Mouse (Mus musculus): Measurements from ENCODE around the gene Clip4. TPM values are rescaled to one million over a fixed set of nuclear protein-coding genes. Genes with fewer than 3 reads are reported as not detected.

The Clip4 gene
- polyA plus RNA-seq, 1 experiment from 2014 or later: 6.4 TPM

DNA sequence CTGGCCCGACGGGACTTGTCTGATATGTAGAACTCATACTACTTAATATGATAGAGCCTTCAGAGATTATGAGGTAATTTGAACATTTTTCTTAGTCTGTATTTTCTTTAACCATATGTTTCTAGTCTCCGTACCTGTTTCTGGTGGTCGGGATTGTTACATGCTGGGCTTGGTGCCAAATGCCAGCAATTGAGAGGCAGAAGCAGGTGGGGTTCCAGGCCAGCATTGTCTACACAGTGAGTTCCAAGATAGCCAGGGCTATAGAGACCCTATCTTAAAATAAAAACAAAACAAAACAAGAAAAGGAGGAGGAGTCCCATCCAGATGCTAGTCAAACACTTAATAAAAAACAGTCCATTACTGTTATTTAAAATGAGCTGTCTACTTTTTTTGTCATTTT lies 23.3 kb downstream of the Clip4 start:
- Histone ChIP-seq H3K9me3 (no peaks in the 10 kb centered on the region), H3K9ac (no peak overlapping the region), H3K4me3 (no peak overlapping the region), H3K27ac (no peak overlapping the region), H3K4me2 (no peak overlapping the region), H3K36me3 (peaks cover 20% of the 10 kb centered on the region), H3K27me3 (no peaks in the 10 kb centered on the region), H3K4me1 (no peaks in the 10 kb centered on the region)
- ATAC-seq (ENCODE audit: insufficient number of reproducible peaks, insufficient read depth, low FRiP score, low TSS enrichment, low read depth): no peak
- 69% methylated on average over 4 of the region's 4 CpGs for WGBS

DNA sequence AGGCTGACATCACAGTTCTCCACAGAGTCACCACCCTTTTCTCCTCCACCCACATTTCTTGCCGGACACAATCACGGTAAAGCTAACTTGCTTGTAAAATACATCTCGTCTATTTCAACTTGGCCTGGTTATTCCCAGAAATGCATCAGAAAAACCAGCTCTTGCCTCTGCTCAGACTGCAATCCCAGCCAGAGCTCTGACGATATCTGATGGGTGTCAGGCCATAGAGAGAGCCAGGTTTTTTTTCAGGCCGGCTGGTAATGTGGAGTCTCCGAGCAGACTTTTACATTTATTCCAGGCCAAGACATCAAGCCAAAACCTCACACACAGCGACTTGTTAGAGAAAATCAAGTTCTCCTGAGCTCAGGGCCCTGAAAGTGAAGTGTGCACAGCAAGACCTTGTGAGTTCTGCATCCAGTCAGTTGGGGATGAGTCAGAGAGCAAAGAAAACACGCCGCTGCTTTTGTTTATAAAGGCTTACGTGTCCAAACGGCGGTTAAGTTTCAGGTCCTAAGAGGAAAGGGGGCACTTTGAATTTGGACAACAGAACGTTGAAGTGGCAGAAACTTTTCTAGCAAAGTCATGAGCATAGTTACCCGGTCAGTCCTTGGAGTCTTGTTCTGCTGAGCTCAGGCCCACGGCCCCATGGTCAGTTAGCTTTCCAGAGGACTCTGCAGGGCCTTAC lies 27.4 kb downstream of the Clip4 start:
- Histone ChIP-seq H3K27ac (no peak overlapping the region), H3K36me3 (peaks cover 20% of the 10 kb centered on the region), H3K4me2 (no peak overlapping the region), H3K9me3 (no peaks in the 10 kb centered on the region), H3K27me3 (no peaks in the 10 kb centered on the region), H3K9ac (no peak overlapping the region), H3K4me1 (no peaks in the 10 kb centered on the region), H3K4me3 (no peak overlapping the region)
- 88% methylated on average over 15 of the region's 15 CpGs for WGBS
- no peak for ATAC-seq (ENCODE audit: insufficient number of reproducible peaks, insufficient read depth, low FRiP score, low TSS enrichment, low read depth)

DNA sequence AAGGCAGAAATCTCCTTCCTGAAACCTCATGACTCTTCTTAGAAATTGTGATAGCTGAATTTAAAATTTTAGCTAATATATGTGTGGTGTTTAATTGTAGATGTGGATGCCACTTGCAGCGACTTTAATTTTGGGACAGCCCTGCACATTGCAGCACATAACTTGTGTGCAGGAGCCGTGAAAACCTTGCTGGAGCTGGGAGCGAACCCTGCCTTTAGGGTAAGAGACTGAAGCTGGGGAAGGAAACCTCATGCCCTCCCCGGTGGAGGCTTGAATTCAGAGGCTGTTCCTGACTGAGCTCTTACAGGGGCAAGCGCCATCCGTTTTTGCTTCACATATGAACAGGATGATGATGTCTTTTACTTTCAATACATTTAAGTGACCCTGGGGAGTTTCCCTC lies 35.2 kb downstream of the Clip4 start:
- Histone ChIP-seq H3K27me3 (no peaks in the 10 kb centered on the region), H3K4me1 (no peaks in the 10 kb centered on the region), H3K4me2 (no peak overlapping the region), H3K9me3 (no peaks in the 10 kb centered on the region), H3K4me3 (no peak overlapping the region), H3K36me3 (peaks cover 33% of the 10 kb centered on the region), H3K27ac (no peak overlapping the region), H3K9ac (no peak overlapping the region)
- ATAC-seq (ENCODE audit: insufficient number of reproducible peaks, insufficient read depth, low FRiP score, low TSS enrichment, low read depth): no peak
- WGBS: 76% methylated on average over 6 of the region's 6 CpGs

DNA sequence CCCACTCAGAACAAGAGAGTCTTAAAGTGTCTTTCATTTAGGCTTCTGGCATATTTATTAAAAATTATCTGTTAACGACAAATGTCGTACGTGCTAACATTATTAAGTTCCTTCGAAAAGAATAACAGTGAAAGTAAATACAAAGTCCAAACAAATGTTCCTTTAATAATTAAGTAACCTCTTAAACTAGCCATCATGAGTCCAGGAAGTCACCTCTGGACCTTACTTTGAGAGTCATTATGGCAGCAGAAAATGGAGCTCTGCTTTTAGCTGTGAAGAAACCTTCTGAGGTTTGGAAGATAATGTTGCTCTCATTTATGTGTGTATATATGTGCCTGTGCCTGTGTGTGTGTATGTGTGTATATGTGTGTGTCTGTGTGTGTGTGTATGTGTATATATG lies 35.6 kb downstream of the Clip4 start:
- Histone ChIP-seq H3K4me3 (no peak overlapping the region), H3K4me1 (no peaks in the 10 kb centered on the region), H3K27me3 (no peaks in the 10 kb centered on the region), H3K36me3 (peaks cover 33% of the 10 kb centered on the region), H3K4me2 (no peak overlapping the region), H3K9ac (no peak overlapping the region), H3K9me3 (no peaks in the 10 kb centered on the region), H3K27ac (no peak overlapping the region)
- no peak for ATAC-seq (ENCODE audit: insufficient number of reproducible peaks, insufficient read depth, low FRiP score, low TSS enrichment, low read depth)
- WGBS: 88% methylated on average over 4 of the region's 4 CpGs

DNA sequence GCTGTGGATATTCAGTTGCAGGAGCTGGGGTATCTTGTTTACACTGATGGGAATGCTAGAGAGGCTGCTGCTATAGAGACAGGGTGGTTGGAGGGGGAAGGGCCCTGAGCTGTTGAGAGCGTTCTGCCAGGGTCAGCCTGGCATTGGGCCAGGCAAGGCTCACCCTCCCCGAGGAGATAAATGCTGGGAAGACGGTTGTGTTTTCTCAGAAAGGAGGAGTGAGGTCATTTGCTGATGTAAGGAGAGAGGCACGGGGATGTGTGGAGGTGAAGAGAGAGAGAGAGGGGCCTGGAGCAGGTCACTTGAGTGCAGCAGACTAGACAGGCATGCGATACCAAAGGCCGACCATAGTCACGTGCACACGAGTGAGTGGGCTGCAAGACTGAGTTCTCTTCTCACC lies 42.8 kb downstream of the Clip4 start:
- H3K4me3 ChIP-seq: no peak overlapping the region
- no peak for ATAC-seq (ENCODE audit: insufficient number of reproducible peaks, insufficient read depth, low FRiP score, low TSS enrichment, low read depth)

DNA sequence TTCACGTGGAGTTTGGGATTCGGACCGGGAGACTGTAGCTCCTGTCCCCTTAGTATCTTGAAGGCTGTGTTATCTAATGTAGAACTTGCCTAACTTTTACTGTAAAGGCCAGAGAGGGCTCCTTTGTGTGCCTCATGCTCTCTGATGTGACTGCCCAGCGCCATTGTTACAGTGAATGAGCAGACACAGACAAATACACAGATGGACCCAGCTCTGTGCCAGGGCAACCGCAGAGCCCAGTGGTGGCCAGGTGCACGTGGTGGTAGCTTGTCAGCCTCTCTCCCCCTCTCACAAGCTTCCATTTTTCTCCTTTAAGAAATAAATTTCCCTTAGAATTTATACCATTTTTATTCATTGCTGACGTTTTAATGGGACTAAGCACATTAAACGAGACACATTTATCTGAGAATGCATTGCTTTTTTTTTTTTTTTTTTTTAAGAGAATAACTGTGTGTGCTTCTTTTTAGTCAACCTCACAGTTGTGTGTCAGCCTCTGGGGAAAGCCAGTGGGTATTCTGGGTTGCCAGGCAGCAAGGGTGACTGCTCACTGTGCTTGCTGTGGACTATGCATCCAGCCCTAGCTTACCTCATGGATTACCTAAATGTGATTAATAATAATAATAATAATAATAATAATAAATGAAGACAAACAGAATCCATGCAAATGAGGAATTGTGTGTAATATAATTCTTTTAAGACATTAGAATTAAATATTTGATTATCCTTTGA lies 48.0 kb downstream of the Clip4 start:
- Histone ChIP-seq H3K4me1 (no peaks in the 10 kb centered on the region), H3K4me2 (no peak overlapping the region), H3K9ac (no peak overlapping the region), H3K9me3 (no peaks in the 10 kb centered on the region; the same call in 1 of the 2 replicates), H3K4me3 (no peak overlapping the region), H3K36me3 (peaks cover 25% of the 10 kb centered on the region), H3K27ac (no peak overlapping the region), H3K27me3 (no peaks in the 10 kb centered on the region)
- 89% methylated on average over 8 of the region's 8 CpGs for WGBS
- ATAC-seq (ENCODE audit: insufficient number of reproducible peaks, insufficient read depth, low FRiP score, low TSS enrichment, low read depth): no peak

More for the DNA sequence above, 42.8 kb downstream of the Clip4 start:
- Histone ChIP-seq H3K27ac (no peak overlapping the region), H3K27me3 (no peaks in the 10 kb centered on the region), H3K4me2 (no peak overlapping the region), H3K9ac (no peak overlapping the region), H3K9me3 (no peaks in the 10 kb centered on the region), H3K36me3 (peaks cover 26% of the 10 kb centered on the region), H3K4me1 (no peaks in the 10 kb centered on the region)
- 61% methylated on average over 8 of the region's 8 CpGs for WGBS

DNA sequence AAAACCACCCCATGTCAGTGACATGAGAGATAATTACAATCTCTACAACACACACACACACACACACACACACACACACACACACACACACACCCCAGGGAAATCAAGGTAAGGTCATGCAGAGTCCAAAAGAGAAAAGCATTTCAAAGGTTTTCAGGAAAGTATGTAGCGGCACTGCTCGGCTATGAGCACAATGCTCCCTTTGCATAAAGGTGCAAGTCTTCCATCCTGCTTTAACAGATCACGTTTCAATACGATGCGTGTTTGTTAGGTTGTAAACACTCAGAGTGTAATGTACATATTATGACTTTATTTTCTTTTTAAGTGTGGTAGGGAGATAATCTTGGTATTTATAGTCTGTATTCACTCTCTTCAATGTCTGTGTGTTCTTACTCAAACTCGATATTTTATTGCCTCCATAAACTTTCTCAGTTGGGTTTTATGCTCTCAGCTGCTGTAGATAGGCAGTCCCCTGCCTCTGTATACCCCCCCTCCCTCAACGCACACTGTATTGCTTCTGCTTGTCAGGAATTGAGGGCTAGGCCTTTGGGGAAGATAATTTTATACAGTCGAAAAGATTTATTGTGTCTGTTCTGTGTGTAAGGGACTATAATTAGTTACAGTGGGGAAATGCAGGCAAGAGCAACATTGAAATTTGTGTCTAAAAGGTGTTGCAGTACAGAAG lies 55.5 kb downstream of the Clip4 start:
- H3K9ac ChIP-seq: no peak overlapping the region
- H3K4me2 ChIP-seq: no peak overlapping the region
- peaks cover 26% of the 10 kb centered on the region for H3K36me3 ChIP-seq
- 77% methylated on average over 8 of the region's 8 CpGs for WGBS
- H3K4me1 ChIP-seq: peaks cover 5% of the 10 kb centered on the region
- no peak overlapping the region for H3K4me3 ChIP-seq
- H3K9me3 ChIP-seq: no peaks in the 10 kb centered on the region; the same call in 1 of the 2 replicates
- H3K27me3 ChIP-seq: no peaks in the 10 kb centered on the region
- no peak overlapping the region for H3K27ac ChIP-seq
- no peak for ATAC-seq (ENCODE audit: insufficient number of reproducible peaks, insufficient read depth, low FRiP score, low TSS enrichment, low read depth)

DNA sequence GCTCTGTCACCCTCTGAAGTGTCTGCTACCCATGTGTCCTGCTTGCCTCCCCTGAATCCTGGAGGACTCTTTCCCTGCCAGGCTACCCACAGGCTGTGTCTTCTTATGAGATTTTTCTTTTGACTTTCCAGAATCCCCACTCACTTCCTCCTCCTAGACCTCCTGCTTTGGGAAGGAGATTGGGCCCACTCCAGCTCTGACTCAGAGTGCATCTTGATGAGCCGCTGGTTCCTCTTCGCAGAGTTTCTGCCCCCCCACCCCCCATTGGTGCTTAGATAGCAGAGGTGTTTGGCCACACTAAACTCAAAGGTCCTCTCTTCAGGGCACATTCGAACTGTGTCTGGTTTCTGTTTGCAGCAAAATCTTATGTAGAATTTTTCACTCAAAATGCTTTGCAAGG lies 58.3 kb downstream of the Clip4 start:
- Histone ChIP-seq H3K9ac (no peak overlapping the region), H3K27ac (no peak overlapping the region), H3K9me3 (no peaks in the 10 kb centered on the region), H3K36me3 (peaks cover 15% of the 10 kb centered on the region), H3K4me3 (no peak overlapping the region), H3K27me3 (no peaks in the 10 kb centered on the region), H3K4me2 (no peak overlapping the region), H3K4me1 (peaks cover 5% of the 10 kb centered on the region)
- ATAC-seq (ENCODE audit: insufficient number of reproducible peaks, insufficient read depth, low FRiP score, low TSS enrichment, low read depth): no peak
- WGBS: 91% methylated on average over 3 of the region's 3 CpGs

DNA sequence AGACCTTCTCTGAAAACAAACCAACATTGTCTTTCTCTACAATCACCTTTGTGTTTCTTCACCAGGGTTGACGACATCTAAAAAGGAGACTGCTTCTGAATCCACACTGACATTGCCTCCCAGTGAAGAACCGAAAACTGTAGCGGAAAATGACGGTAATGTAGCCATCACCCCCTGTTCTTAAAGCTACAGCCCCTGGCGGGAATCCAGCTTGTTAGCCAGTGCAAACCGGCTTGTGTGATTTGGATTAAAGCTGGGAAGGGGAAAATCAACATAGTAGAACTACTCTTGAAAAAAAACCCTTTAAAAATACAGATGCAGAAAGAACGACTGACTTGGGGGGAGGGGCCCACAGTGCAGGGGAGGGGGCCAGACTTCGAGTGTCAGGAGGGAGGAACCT lies 59.4 kb downstream of the Clip4 start:
- no peak for ATAC-seq (ENCODE audit: insufficient number of reproducible peaks, insufficient read depth, low FRiP score, low TSS enrichment, low read depth)
- Histone ChIP-seq H3K27me3 (no peaks in the 10 kb centered on the region), H3K9me3 (no peaks in the 10 kb centered on the region), H3K36me3 (peaks cover 14% of the 10 kb centered on the region), H3K4me3 (no peak overlapping the region), H3K27ac (no peak overlapping the region), H3K9ac (no peak overlapping the region), H3K4me2 (no peak overlapping the region), H3K4me1 (peaks cover 5% of the 10 kb centered on the region)
- 69% methylated on average over 8 of the region's 8 CpGs for WGBS

DNA sequence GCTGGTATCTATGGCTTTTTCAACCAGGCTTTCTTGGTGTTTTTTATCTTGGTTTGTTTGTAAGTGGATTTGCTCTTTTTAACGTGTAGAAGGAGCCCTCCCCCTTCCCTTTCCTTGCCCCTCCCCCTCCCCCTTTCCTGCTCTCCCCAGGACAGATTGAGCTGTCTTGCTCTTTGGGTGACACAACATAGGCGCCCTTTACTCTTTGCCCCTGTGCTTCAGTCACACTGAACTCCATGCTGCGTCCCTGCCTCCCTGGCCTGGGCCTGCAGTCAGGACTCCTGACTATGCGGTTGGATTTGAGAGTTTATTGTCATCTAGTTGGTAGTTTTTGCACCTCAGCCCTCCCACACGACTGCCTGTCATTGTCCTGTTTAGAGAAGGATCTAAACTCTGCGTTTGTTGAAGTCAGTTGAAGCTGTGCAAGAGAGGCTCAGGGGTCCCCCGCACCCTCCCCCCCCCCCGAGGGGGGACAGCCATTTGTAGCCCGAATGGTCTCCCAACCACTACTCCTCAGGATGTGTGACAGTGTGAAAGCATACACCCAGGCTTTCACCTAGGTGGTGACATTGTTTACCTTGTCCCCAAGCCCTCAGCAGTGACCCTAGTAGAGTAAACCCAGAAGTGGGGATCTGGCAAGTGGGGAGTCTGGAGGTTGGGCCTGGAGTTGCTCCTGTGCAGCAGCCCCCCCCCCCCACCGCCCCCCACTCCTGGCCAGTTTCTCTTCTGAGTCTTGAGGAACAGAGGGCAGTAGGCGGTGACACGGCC lies 60.6 kb downstream of the Clip4 start:
- H3K9ac ChIP-seq: no peak overlapping the region
- H3K4me2 ChIP-seq: no peak overlapping the region
- no peak overlapping the region for H3K27ac ChIP-seq
- H3K4me1 ChIP-seq: peaks cover 5% of the 10 kb centered on the region
- WGBS: 66% methylated on average over 12 of the region's 12 CpGs
- H3K9me3 ChIP-seq: no peaks in the 10 kb centered on the region
- no peak overlapping the region for H3K4me3 ChIP-seq
- ATAC-seq (ENCODE audit: insufficient number of reproducible peaks, insufficient read depth, low FRiP score, low TSS enrichment, low read depth): no peak
- peaks cover 14% of the 10 kb centered on the region for H3K36me3 ChIP-seq
- no peaks in the 10 kb centered on the region for H3K27me3 ChIP-seq

DNA sequence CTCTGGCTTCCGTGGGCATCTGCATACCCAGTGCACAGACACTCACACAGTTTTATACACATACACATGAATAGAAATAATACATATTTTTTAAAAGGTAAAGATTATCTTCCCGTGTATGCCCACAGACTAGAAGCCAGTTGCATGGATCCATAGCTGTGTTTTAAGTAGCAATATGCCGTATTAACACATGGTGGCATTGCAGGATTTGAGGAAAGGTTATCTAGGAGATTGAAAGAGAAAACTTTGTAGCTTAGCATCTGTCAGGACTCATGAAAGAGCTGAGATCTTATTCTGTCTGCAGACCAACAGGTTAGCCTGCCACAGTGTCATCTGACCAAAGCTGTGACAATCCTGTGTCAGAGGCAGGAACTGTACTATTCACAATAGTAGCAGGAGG lies 63.7 kb downstream of the Clip4 start:
- H3K36me3 ChIP-seq: peaks cover 5% of the 10 kb centered on the region
- H3K4me2 ChIP-seq: no peak overlapping the region
- no peaks in the 10 kb centered on the region for H3K9me3 ChIP-seq
- WGBS: 87% methylated on average over 3 of the region's 3 CpGs
- H3K27me3 ChIP-seq: no peaks in the 10 kb centered on the region
- no peak overlapping the region for H3K27ac ChIP-seq
- no peak overlapping the region for H3K4me3 ChIP-seq
- H3K9ac ChIP-seq: no peak overlapping the region
- ATAC-seq (ENCODE audit: insufficient number of reproducible peaks, insufficient read depth, low FRiP score, low TSS enrichment, low read depth): no peak
- peaks cover 10% of the 10 kb centered on the region for H3K4me1 ChIP-seq

Data from embryonic facial prominence, embryonic 13.5 days (tissue).